Mouse (Mus musculus) common myeloid progenitor, adult 5-6 weeks (primary cell): ENCODE results near the gene Ebi3. TPM values are rescaled to one million over a fixed set of nuclear protein-coding genes. Genes with fewer than 3 reads are reported as not detected.

Experiments
- ATAC-seq: replicated peaks from 2 replicates; pipeline ENCODE4 v1.8.0; 2016; ENCODE audit warnings: low read depth, mild to moderate bottlenecking, moderate TSS enrichment, inconsistent platforms; ENCODE audit not compliant: poor library complexity, severe bottlenecking
- total RNA-seq: library from RNA; stranded (forward); fragments of 200-1000, 187-1606 nt; gene quantifications from 2 replicates; pipeline ENCODE4 v1.2.3, GENCODE M21; 2017

Gene Ebi3
- total RNA-seq, 1 experiment from 2014 or later, result 9.0 TPM

- no peak for ATAC-seq
Measured at GRCm38 (mm10) chr17:55990278-55990898, 37.9 kb downstream of the Ebi3 start.

GRCm38 (mm10) chr17:55996007-55996406, 43.6 kb downstream of the Ebi3 start:
- no peak for ATAC-seq

- peak; percentile 33 for ATAC-seq
Measured at GRCm38 (mm10) chr17:55999794-56000499, 47.5 kb downstream of the Ebi3 start.

GRCm38 (mm10) chr17:56003000-56003399, 50.6 kb downstream of the Ebi3 start:
- ATAC-seq, result no peak

GRCm38 (mm10) chr17:56005415-56006061, 53.1 kb downstream of the Ebi3 start, which contains the start of the genes Stap2 and Mpnd:
Gene Stap2 (minus strand): TSS chr17:56005584.
Gene Mpnd (plus strand): TSS chr17:56005711.
- no peak for ATAC-seq

Other genes with a start within 250 kb of the Ebi3 start
- gene Pot1b, start 240.0 kb upstream of the Ebi3 start, total RNA-seq, result 35.5 and 41.4 TPM in 2 replicates
- 0.49 TPM in 1 of 2 replicates, not detected in the other for gene Adgre4, start 202.7 kb upstream of the Ebi3 start, total RNA-seq
- 7.2 and 10.3 TPM in 2 replicates for gene Zfp119a, start 73.7 kb upstream of the Ebi3 start, total RNA-seq
- 13.5 and 22.5 TPM in 2 replicates for gene Zfp959, start 60.5 kb upstream of the Ebi3 start, total RNA-seq
- 3.2 and 3.4 TPM in 2 replicates for gene Zfp119b, start 3.1 kb upstream of the Ebi3 start, total RNA-seq
- gene Yju2, start 6.5 kb downstream of the Ebi3 start, total RNA-seq, result 23.9 and 28.4 TPM in 2 replicates
- not detected in 2 replicates for gene Shd, start 17.8 kb downstream of the Ebi3 start, total RNA-seq
- gene Fsd1, start 33.9 kb downstream of the Ebi3 start, total RNA-seq, result not detected in 2 replicates
- 0.53 TPM in 1 of 2 replicates, not detected in the other for gene Stap2, start 52.9 kb downstream of the Ebi3 start, total RNA-seq
- gene Mpnd, start 53.1 kb downstream of the Ebi3 start, total RNA-seq, result 33.4 and 70.7 TPM in 2 replicates
- 27.9 and 30.1 TPM in 2 replicates for gene Sh3gl1, start 84.0 kb downstream of the Ebi3 start, total RNA-seq
- 33.6 and 35.6 TPM in 2 replicates for gene Chaf1a, start 87.8 kb downstream of the Ebi3 start, total RNA-seq
- 20.0 and 28.2 TPM in 2 replicates for gene Ubxn6, start 122.4 kb downstream of the Ebi3 start, total RNA-seq
- gene Hdgfl2, start 127.0 kb downstream of the Ebi3 start, total RNA-seq, result 70.4 and 79.9 TPM in 2 replicates
- not detected in 2 replicates for gene Plin4, start 157.2 kb downstream of the Ebi3 start, total RNA-seq
- not detected in 2 replicates for gene Plin5, start 165.0 kb downstream of the Ebi3 start, total RNA-seq
- 0.14 TPM in 1 of 2 replicates, not detected in the other for gene Lrg1, start 169.4 kb downstream of the Ebi3 start, total RNA-seq
- 2.8 TPM in 2 replicates for gene Sema6b, start 187.7 kb downstream of the Ebi3 start, total RNA-seq
- gene Tnfaip8l1, start 209.8 kb downstream of the Ebi3 start, total RNA-seq, result 3.2 and 3.7 TPM in 2 replicates
- gene Mydgf, start 231.3 kb downstream of the Ebi3 start, total RNA-seq, result 28.4 and 33.3 TPM in 2 replicates